Mouse (Mus musculus): ENCODE data around the gene Plekha6. TPM values are rescaled to one million over a fixed set of nuclear protein-coding genes. Genes with fewer than 3 reads are reported as not detected.

Gene Plekha6
- polyA plus RNA-seq, 1 experiment from 2014 or later, result 4.6 TPM

DNA sequence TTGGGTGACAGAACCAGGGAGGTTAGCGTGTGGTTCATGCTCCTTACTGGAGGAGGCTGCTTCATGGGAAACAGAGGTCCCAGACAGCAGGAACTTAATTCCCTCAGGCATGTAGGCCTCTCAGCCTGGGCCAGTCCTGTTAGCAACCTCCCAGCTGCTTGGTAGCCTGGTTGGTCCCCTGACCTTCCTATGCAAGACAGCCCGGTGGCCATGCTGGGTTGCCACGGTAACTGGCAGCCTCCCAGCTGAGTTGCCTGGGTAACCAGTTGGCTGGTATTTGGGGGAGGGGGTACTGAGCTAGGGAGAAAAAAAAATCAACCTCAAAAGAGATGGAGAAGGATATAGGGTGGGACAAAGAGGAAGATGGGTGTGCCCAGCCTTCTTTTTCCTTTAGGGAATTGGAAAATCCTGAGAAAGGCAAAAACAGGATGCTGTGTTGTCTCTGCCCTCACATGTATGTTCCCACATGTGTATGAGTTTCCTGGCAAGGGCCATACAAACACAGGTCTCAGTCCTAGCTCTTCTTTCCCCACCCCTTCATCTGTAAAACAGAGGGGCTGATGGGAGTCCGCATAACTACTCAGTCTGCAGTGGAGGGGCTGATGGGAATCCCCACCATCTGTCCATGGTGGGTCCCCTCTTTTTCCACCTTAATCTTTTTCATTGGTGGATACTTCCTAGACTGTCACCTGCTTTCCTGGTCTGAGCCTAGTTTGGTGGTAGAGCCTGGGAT is 24.1 kb downstream of the Plekha6 start:
- Histone ChIP-seq H3K4me2 (replicated peaks) (no peak overlapping the region), H3K9me3 (no peaks in the 10 kb centered on the region; the same call in 1 of the 2 replicates), H3K9ac (no peak overlapping the region), H3K4me3 (no peak overlapping the region), H3K4me1 (peaks cover 13% of the 10 kb centered on the region; the same call in 1 of the 2 replicates), H3K36me3 (no peaks in the 10 kb centered on the region), H3K27me3 (peaks cover 7% of the 10 kb centered on the region), H3K27ac (peak overlapping the region; percentile 43; the same call in 1 of the 2 replicates)
- ATAC-seq (ENCODE audit: insufficient number of reproducible peaks, insufficient read depth, low FRiP score, low TSS enrichment), result peak; percentile 83
- WGBS, result 7% methylated on average over 4 of the region's 4 CpGs

DNA sequence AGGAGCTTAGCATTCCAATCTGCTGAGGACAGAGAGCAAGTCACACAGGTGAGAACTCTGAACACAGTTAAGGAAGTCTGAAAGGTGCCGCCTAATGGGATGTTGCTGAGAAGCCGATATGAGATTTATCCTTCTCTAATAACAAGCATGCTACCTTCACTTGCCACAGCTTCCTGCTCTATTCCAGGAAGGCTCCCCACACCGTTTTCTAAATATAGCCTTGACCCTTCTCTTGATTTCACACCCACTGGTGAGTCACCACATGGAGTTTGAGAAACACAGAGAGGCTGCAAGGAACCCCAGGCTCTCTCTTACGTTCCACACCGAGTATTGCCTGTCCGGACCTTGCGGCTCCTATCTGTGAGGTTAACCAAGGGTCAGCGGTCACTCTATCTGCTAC is 24.7 kb downstream of the Plekha6 start:
- H3K4me2 ChIP-seq (replicated peaks), result no peak overlapping the region
- no peak overlapping the region for H3K27ac ChIP-seq
- H3K4me3 ChIP-seq, result no peak overlapping the region
- H3K4me1 ChIP-seq, result peaks cover 9% of the 10 kb centered on the region; the same call in 1 of the 2 replicates
- peaks cover under 1% of the 10 kb centered on the region; the same call in 1 of the 2 replicates for H3K27me3 ChIP-seq
- no peak for ATAC-seq (ENCODE audit: insufficient number of reproducible peaks, insufficient read depth, low FRiP score, low TSS enrichment)
- no peaks in the 10 kb centered on the region for H3K36me3 ChIP-seq
- WGBS, result 81% methylated on average over 8 of the region's 8 CpGs
- no peak overlapping the region for H3K9ac ChIP-seq
- H3K9me3 ChIP-seq, result no peaks in the 10 kb centered on the region; the same call in 1 of the 2 replicates

- no peaks in the 10 kb centered on the region for H3K36me3 ChIP-seq
- H3K4me3 ChIP-seq, result no peak overlapping the region
- H3K27ac ChIP-seq, result no peak overlapping the region
- no peaks in the 10 kb centered on the region; the same call in 1 of the 2 replicates for H3K27me3 ChIP-seq
- H3K4me2 ChIP-seq (replicated peaks), result no peak overlapping the region
- H3K9ac ChIP-seq, result no peak overlapping the region
- ATAC-seq (ENCODE audit: insufficient number of reproducible peaks, insufficient read depth, low FRiP score, low TSS enrichment), result no peak
- H3K9me3 ChIP-seq, result no peaks in the 10 kb centered on the region; the same call in 1 of the 2 replicates
- H3K4me1 ChIP-seq, result peaks cover 9% of the 10 kb centered on the region; the same call in 1 of the 2 replicates
Measured at GRCm38 (mm10) chr1:133189471-133189870, 25.5 kb downstream of the Plekha6 start.

GRCm38 (mm10) chr1:133190550-133190949 is 26.5 kb downstream of the Plekha6 start:
- no peak for ATAC-seq (ENCODE audit: insufficient number of reproducible peaks, insufficient read depth, low FRiP score, low TSS enrichment)
- Histone ChIP-seq H3K4me2 (replicated peaks) (no peak overlapping the region), H3K4me3 (no peak overlapping the region), H3K27me3 (no peaks in the 10 kb centered on the region; the same call in 1 of the 2 replicates), H3K9me3 (no peaks in the 10 kb centered on the region; the same call in 1 of the 2 replicates), H3K4me1 (peaks cover 9% of the 10 kb centered on the region; the same call in 1 of the 2 replicates), H3K27ac (no peak overlapping the region), H3K36me3 (no peaks in the 10 kb centered on the region), H3K9ac (no peak overlapping the region)
- WGBS, result 87% methylated on average over 9 of the region's 9 CpGs

GRCm38 (mm10) chr1:133196181-133196580 is 32.2 kb downstream of the Plekha6 start:
- Histone ChIP-seq H3K9me3 (no peaks in the 10 kb centered on the region), H3K27me3 (no peaks in the 10 kb centered on the region; the same call in 1 of the 2 replicates), H3K36me3 (no peaks in the 10 kb centered on the region), H3K4me2 (replicated peaks) (no peak overlapping the region), H3K4me3 (no peak overlapping the region), H3K27ac (no peak overlapping the region), H3K9ac (no peak overlapping the region), H3K4me1 (peaks cover 17% of the 10 kb centered on the region; the same call in 1 of the 2 replicates)
- ATAC-seq (ENCODE audit: insufficient number of reproducible peaks, insufficient read depth, low FRiP score, low TSS enrichment), result no peak
- WGBS, result 23% methylated on average over 6 of the region's 6 CpGs

GRCm38 (mm10) chr1:133197266-133197665 is 33.3 kb downstream of the Plekha6 start:
- Histone ChIP-seq H3K27me3 (no peaks in the 10 kb centered on the region; the same call in 1 of the 2 replicates), H3K27ac (no peak overlapping the region), H3K4me3 (no peak overlapping the region), H3K9me3 (no peaks in the 10 kb centered on the region), H3K4me2 (replicated peaks) (no peak overlapping the region), H3K36me3 (no peaks in the 10 kb centered on the region), H3K4me1 (peaks cover 22% of the 10 kb centered on the region; the same call in 1 of the 2 replicates), H3K9ac (no peak overlapping the region)
- ATAC-seq (ENCODE audit: insufficient number of reproducible peaks, insufficient read depth, low FRiP score, low TSS enrichment), result no peak
- whole genome bisulfite sequencing, result 67% methylated on average over 6 of the region's 6 CpGs

- Histone ChIP-seq H3K27me3 (0 out of 2 replicates have a peak, but pooled peaks cover 2% of the 10 kb centered on the region), H3K27ac (no peak overlapping the region), H3K4me1 (peaks cover 22% of the 10 kb centered on the region; the same call in 1 of the 2 replicates), H3K4me2 (replicated peaks) (no peak overlapping the region), H3K9me3 (no peaks in the 10 kb centered on the region), H3K9ac (no peak overlapping the region), H3K36me3 (no peaks in the 10 kb centered on the region), H3K4me3 (no peak overlapping the region)
- 73% methylated on average over 7 of the region's 7 CpGs for WGBS
- no peak for ATAC-seq (ENCODE audit: insufficient number of reproducible peaks, insufficient read depth, low FRiP score, low TSS enrichment)
Measured at GRCm38 (mm10) chr1:133199706-133200105, 35.7 kb downstream of the Plekha6 start.

GRCm38 (mm10) chr1:133201499-133201898 is 37.5 kb downstream of the Plekha6 start:
- 0 out of 2 replicates have a peak, but pooled peaks cover 2% of the 10 kb centered on the region for H3K27me3 ChIP-seq
- no peaks in the 10 kb centered on the region for H3K36me3 ChIP-seq
- WGBS, result 32% methylated on average over 4 of the region's 4 CpGs
- H3K4me1 ChIP-seq, result peaks cover 17% of the 10 kb centered on the region; the same call in 1 of the 2 replicates
- no peak overlapping the region; the same call in 1 of the 2 replicates for H3K27ac ChIP-seq
- no peak overlapping the region for H3K4me3 ChIP-seq
- no peak overlapping the region for H3K9ac ChIP-seq
- no peak for ATAC-seq (ENCODE audit: insufficient number of reproducible peaks, insufficient read depth, low FRiP score, low TSS enrichment)
- H3K4me2 ChIP-seq (replicated peaks), result no peak overlapping the region
- H3K9me3 ChIP-seq, result no peaks in the 10 kb centered on the region

GRCm38 (mm10) chr1:133203701-133204100 is 39.7 kb downstream of the Plekha6 start:
- no peak for ATAC-seq (ENCODE audit: insufficient number of reproducible peaks, insufficient read depth, low FRiP score, low TSS enrichment)
- H3K4me2 ChIP-seq (replicated peaks), result no peak overlapping the region
- no peaks in the 10 kb centered on the region for H3K9me3 ChIP-seq
- no peak overlapping the region for H3K9ac ChIP-seq
- H3K4me3 ChIP-seq, result no peak overlapping the region
- H3K4me1 ChIP-seq, result peaks cover 17% of the 10 kb centered on the region; the same call in 1 of the 2 replicates
- no peak overlapping the region for H3K27ac ChIP-seq
- 60% methylated on average over 2 of the region's 2 CpGs for WGBS
- 0 out of 2 replicates have a peak, but pooled peaks cover 2% of the 10 kb centered on the region for H3K27me3 ChIP-seq
- no peaks in the 10 kb centered on the region for H3K36me3 ChIP-seq

DNA sequence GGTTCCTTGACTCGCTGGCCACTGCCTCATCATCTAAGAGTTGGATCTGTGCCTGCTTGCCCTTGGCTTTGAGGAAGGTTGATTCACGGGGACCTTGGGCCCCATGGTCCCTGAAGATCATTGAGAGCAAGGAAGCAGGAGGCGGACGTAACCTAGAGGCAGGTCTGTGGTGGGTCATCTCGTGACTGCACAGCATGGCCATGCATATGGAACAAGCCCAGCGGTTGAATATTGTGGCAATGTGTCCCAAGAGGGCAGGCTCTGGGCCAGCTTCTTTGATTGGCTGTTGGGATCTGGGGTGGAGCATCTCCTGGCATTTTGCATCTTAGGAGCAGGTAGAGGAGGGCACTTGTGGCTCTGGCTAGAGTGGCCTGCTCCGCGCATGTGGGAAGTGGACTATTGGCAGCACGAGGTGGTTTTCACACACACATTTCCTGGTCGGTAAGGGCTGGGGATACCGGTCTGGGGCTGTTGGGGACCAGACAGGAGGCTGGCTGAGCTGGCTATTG is 40.4 kb downstream of the Plekha6 start:
- 77% methylated on average over 11 of the region's 11 CpGs for WGBS
- Histone ChIP-seq H3K4me3 (no peak overlapping the region), H3K4me1 (peaks cover 19% of the 10 kb centered on the region), H3K27ac (no peak overlapping the region), H3K9ac (no peak overlapping the region), H3K9me3 (no peaks in the 10 kb centered on the region), H3K36me3 (no peaks in the 10 kb centered on the region), H3K4me2 (replicated peaks) (no peak overlapping the region), H3K27me3 (0 out of 2 replicates have a peak, but pooled peaks cover 2% of the 10 kb centered on the region)
- ATAC-seq (ENCODE audit: insufficient number of reproducible peaks, insufficient read depth, low FRiP score, low TSS enrichment), result no peak

GRCm38 (mm10) chr1:133204985-133205384 is 41.0 kb downstream of the Plekha6 start:
- no peaks in the 10 kb centered on the region for H3K36me3 ChIP-seq
- WGBS, result 75% methylated on average over 10 of the region's 10 CpGs
- H3K4me1 ChIP-seq, result peaks cover 23% of the 10 kb centered on the region
- H3K27me3 ChIP-seq, result 0 out of 2 replicates have a peak, but pooled peaks cover 2% of the 10 kb centered on the region
- H3K9me3 ChIP-seq, result no peaks in the 10 kb centered on the region
- no peak overlapping the region for H3K4me3 ChIP-seq
- H3K9ac ChIP-seq, result no peak overlapping the region
- no peak overlapping the region for H3K27ac ChIP-seq
- H3K4me2 ChIP-seq (replicated peaks), result no peak overlapping the region
- no peak for ATAC-seq (ENCODE audit: insufficient number of reproducible peaks, insufficient read depth, low FRiP score, low TSS enrichment)

Measured in embryonic facial prominence, embryonic 12.5 days (tissue).